Mouse (Mus musculus) hindbrain, embryonic 11.5 days (tissue): ENCODE measurements at regions not wholly inside any gene's neighbourhood (a gene's known extent, or its start where the extent isn't known, plus 50 kb on each side); places are given as distances from the start of the nearest gene placed in this dataset.

ENCODE experiments used
- ATAC-seq: fragments of 200-750 bp; cut with Nextera tagmentation; 2 replicates; pipeline ENCODE4 v1.8.0; 2017; ENCODE audit warnings: mild to moderate bottlenecking, moderate TSS enrichment, moderate library complexity; ENCODE audit not compliant: low FRiP score
- DNase-seq: peaks from one replicate; pipeline ENCODE4 v3.0.0-alpha.2; 2015; ENCODE audit warnings: low spot score
- H3K27ac ChIP-seq: fragments of 300-500 bp; sonication (generic); 2 replicates; pipeline ENCODE4 v1.5.1; 2014; ENCODE audit warnings: mild to moderate bottlenecking, low read depth, low read length
- H3K27me3 ChIP-seq: fragments of 300-500 bp; sonication (generic); 2 replicates; pipeline ENCODE4 v1.6.1; 2014; ENCODE audit warnings: mild to moderate bottlenecking, low read length, moderate library complexity, mixed read lengths; ENCODE audit not compliant: control insufficient read depth, insufficient read depth
- H3K36me3 ChIP-seq: fragments of 300-500 bp; sonication (generic); 2 replicates; pipeline ENCODE4 v1.6.1; 2014; ENCODE audit warnings: mild to moderate bottlenecking, low read length, moderate library complexity, mixed read lengths; ENCODE audit not compliant: control insufficient read depth, insufficient read depth
- H3K4me1 ChIP-seq: fragments of 300-500 bp; sonication (generic); replicated peaks from 2 replicates; pipeline ENCODE4 v1.6.1; 2014; ENCODE audit warnings: low read length, mixed read lengths; ENCODE audit not compliant: control insufficient read depth, insufficient read depth
- H3K4me2 ChIP-seq: fragments of 300-500 bp; sonication (generic); replicated peaks from 2 replicates; pipeline ENCODE4 v1.6.1; 2014; ENCODE audit warnings: mild to moderate bottlenecking, low read depth, low read length
- H3K4me3 ChIP-seq: fragments of 300-500 bp; sonication (generic); 2 replicates; pipeline ENCODE4 v1.5.1; 2014; ENCODE audit warnings: low read depth, low read length
- H3K9ac ChIP-seq: fragments of 300-500 bp; sonication (generic); 2 replicates; pipeline ENCODE4 v1.6.1; 2014; ENCODE audit warnings: low read depth, low read length
- H3K9me3 ChIP-seq: fragments of 300-500 bp; sonication (generic); 2 replicates; pipeline ENCODE4 v1.6.1; 2016; ENCODE audit warnings: low read length; ENCODE audit not compliant: control insufficient read depth
- WGBS: fragments of 180-500 bp; shearing (Covaris S2); extraction: QIAGEN DNeasy Blood & Tissue Kit; methylation state at CpG from one replicate; pipeline ENCODE4 v1.1.7; 2014; 5-methylcytosine and 5-hydroxymethylcytosine counted together

- no peak overlapping the region for H3K27ac ChIP-seq
- ATAC-seq: no peak
- no peaks in the 10 kb centered on the region for H3K9me3 ChIP-seq
- H3K4me2 ChIP-seq: no peak overlapping the region
- H3K27me3 ChIP-seq: no peaks in the 10 kb centered on the region
- WGBS: 91% methylated on average over 11 of the region's 11 CpGs
- no peak for DNase-seq
- H3K36me3 ChIP-seq: no peaks in the 10 kb centered on the region
- H3K9ac ChIP-seq: no peak overlapping the region
- H3K4me3 ChIP-seq: no peak overlapping the region
- no peaks in the 10 kb centered on the region for H3K4me1 ChIP-seq
Observed at GRCm38 (mm10) chr9:84966558-84967154, 345.9 kb upstream of the Gm11114 start.

GRCm38 (mm10) chr9:84969975-84970608 is 342.5 kb upstream of the Gm11114 start:
- no peak overlapping the region for H3K4me2 ChIP-seq
- no peaks in the 10 kb centered on the region for H3K27me3 ChIP-seq
- H3K36me3 ChIP-seq: no peaks in the 10 kb centered on the region
- H3K9me3 ChIP-seq: no peaks in the 10 kb centered on the region
- no peak for ATAC-seq
- no peaks in the 10 kb centered on the region for H3K4me1 ChIP-seq
- DNase-seq: peak; percentile 2
- WGBS: 78% methylated on average over 3 of the region's 3 CpGs
- no peak overlapping the region for H3K4me3 ChIP-seq
- no peak overlapping the region for H3K9ac ChIP-seq
- no peak overlapping the region for H3K27ac ChIP-seq

- no peaks in the 10 kb centered on the region for H3K9me3 ChIP-seq
- H3K4me1 ChIP-seq: no peaks in the 10 kb centered on the region
- no peaks in the 10 kb centered on the region for H3K27me3 ChIP-seq
- no peaks in the 10 kb centered on the region for H3K36me3 ChIP-seq
- DNase-seq: no peak
- H3K27ac ChIP-seq: no peak overlapping the region
- no peak overlapping the region for H3K9ac ChIP-seq
- H3K4me3 ChIP-seq: no peak overlapping the region
- no peak overlapping the region for H3K4me2 ChIP-seq
- ATAC-seq: no peak
- 86% methylated on average over 5 of the region's 5 CpGs for WGBS
Observed at GRCm38 (mm10) chr9:84977470-84977869, 335.1 kb upstream of the Gm11114 start.

GRCm38 (mm10) chr9:85003414-85003813 is 309.2 kb upstream of the Gm11114 start:
- no peak for ATAC-seq
- H3K9ac ChIP-seq: no peak overlapping the region
- WGBS: 65% methylated on average over 1 of the region's 1 CpGs
- no peak overlapping the region for H3K4me3 ChIP-seq
- H3K36me3 ChIP-seq: no peaks in the 10 kb centered on the region
- H3K4me2 ChIP-seq: no peak overlapping the region
- H3K9me3 ChIP-seq: no peaks in the 10 kb centered on the region
- H3K27ac ChIP-seq: no peak overlapping the region
- DNase-seq: no peak
- no peaks in the 10 kb centered on the region for H3K4me1 ChIP-seq
- H3K27me3 ChIP-seq: no peaks in the 10 kb centered on the region

GRCm38 (mm10) chr9:85011361-85011760 is 301.2 kb upstream of the Gm11114 start:
- no peaks in the 10 kb centered on the region for H3K9me3 ChIP-seq
- no peak overlapping the region for H3K4me3 ChIP-seq
- no peak overlapping the region for H3K9ac ChIP-seq
- no peak overlapping the region for H3K4me2 ChIP-seq
- 65% methylated on average over 1 of the region's 1 CpGs for WGBS
- ATAC-seq (no peak), DNase-seq (no peak)
- no peak overlapping the region for H3K27ac ChIP-seq
- H3K4me1 ChIP-seq: no peaks in the 10 kb centered on the region
- H3K27me3 ChIP-seq: no peaks in the 10 kb centered on the region
- H3K36me3 ChIP-seq: no peaks in the 10 kb centered on the region

- Histone ChIP-seq H3K9me3 (no peaks in the 10 kb centered on the region), H3K4me1 (no peaks in the 10 kb centered on the region), H3K9ac (no peak overlapping the region), H3K4me2 (no peak overlapping the region), H3K36me3 (no peaks in the 10 kb centered on the region), H3K4me3 (no peak overlapping the region), H3K27ac (no peak overlapping the region), H3K27me3 (no peaks in the 10 kb centered on the region)
- WGBS: 68% methylated on average over 2 of the region's 2 CpGs
- DNase-seq (no peak), ATAC-seq (peak; percentile 70; the same call in 1 of the 2 replicates)
Observed at GRCm38 (mm10) chr9:85048112-85048978, 264.2 kb upstream of the Gm11114 start.

- 83% methylated on average over 4 of the region's 4 CpGs for WGBS
- DNase-seq: no peak
Observed at GRCm38 (mm10) chr9:85052526-85052925, 260.0 kb upstream of the Gm11114 start.

GRCm38 (mm10) chr9:85079975-85080374 is 232.6 kb upstream of the Gm11114 start:
- Histone ChIP-seq H3K4me1 (no peaks in the 10 kb centered on the region), H3K4me3 (no peak overlapping the region), H3K27me3 (no peaks in the 10 kb centered on the region), H3K9ac (no peak overlapping the region), H3K9me3 (no peaks in the 10 kb centered on the region), H3K4me2 (no peak overlapping the region), H3K27ac (no peak overlapping the region), H3K36me3 (no peaks in the 10 kb centered on the region)
- DNase-seq: no peak
- no peak for ATAC-seq
- WGBS: 93% methylated on average over 5 of the region's 5 CpGs

More at GRCm38 (mm10) chr9:85052526-85052925, 260.0 kb upstream of the Gm11114 start:
- H3K36me3 ChIP-seq: no peaks in the 10 kb centered on the region
- H3K9me3 ChIP-seq: no peaks in the 10 kb centered on the region
- no peak overlapping the region for H3K9ac ChIP-seq
- H3K4me3 ChIP-seq: no peak overlapping the region
- H3K27me3 ChIP-seq: no peaks in the 10 kb centered on the region
- no peak overlapping the region for H3K27ac ChIP-seq
- no peak for ATAC-seq
- H3K4me1 ChIP-seq: no peaks in the 10 kb centered on the region
- H3K4me2 ChIP-seq: no peak overlapping the region
